Mouse (Mus musculus) megakaryocyte-erythroid progenitor cell, adult 5-6 weeks (primary cell): ENCODE measurements around the gene Abhd16a. TPM values are rescaled to one million over a fixed set of nuclear protein-coding genes. Genes with fewer than 3 reads are reported as not detected.
A peak's percentile ranks its signal among the peaks of the same experiment; 100 is the strongest.

Experiments
- ATAC-seq: replicated peaks from 2 replicates; pipeline ENCODE4 v1.8.0; 2016; ENCODE audit warnings: mild to moderate bottlenecking, inconsistent platforms; ENCODE audit not compliant: severe bottlenecking, poor library complexity, low FRiP score, low TSS enrichment
- total RNA-seq, 2 experiments: library from RNA; stranded (forward) in 1 of 2; stranded (reverse) in 1 of 2; fragments of 200-1000, 215-1000 nt in 1 of 2; fragments of >200 nt in 1 of 2; fragmentation: Nextera tagmentation in 1 of 2; gene quantifications; 2 replicates each; pipeline ENCODE4 v1.2.3; 2014 to 2017

Gene Abhd16a
- total RNA-seq, 2 experiments from 2014 or later = 46.7 to 76.7 TPM

GRCm38 (mm10) chr17:35080710-35081109 lies 8.4 kb upstream of the Abhd16a start:
- ATAC-seq = no peak

DNA sequence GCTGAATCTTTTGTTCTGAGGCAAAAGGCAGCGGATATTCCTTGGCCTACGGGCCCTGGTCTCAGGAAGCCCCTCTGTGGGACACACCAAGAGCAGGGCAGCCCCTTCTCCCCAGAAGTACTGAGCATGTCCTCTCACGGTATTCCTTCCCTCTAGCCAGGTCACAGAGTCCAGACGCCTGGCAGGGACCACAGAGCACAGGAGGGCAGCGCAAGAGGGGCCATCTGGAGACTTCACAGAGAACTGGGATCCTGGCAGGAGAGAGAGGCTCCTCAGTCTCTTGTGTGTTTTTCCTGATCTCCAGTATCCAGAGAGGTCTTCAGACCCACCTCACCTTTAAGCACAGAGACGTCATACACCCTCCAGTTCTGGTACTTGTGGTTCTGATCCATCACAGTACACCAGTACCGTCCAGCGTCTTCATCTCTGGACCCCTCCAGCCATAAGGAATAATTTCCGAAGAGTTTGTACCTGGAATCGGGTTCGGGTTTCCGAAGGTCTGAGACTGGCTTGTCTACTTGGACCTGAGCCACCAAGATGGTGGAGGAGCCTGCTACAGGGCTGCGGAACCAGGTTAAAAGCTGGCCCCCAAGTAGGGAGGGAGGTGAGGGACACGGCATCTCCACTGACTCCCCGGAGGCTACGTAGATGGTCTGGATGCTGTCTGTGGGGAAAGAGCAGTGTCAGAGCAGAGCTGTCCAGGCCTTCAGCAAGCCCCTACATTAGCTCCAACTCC lies 6.1 kb upstream of the Abhd16a start:
- ATAC-seq = no peak

- no peak for ATAC-seq
Measured at GRCm38 (mm10) chr17:35083929-35084497, 5.0 kb upstream of the Abhd16a start.

- no peak for ATAC-seq
Measured at GRCm38 (mm10) chr17:35085208-35085865, 3.7 kb upstream of the Abhd16a start, which contains the start of gene Ly6g6f. TSS of gene Ly6g6f (minus strand) at chr17:35085610.

DNA sequence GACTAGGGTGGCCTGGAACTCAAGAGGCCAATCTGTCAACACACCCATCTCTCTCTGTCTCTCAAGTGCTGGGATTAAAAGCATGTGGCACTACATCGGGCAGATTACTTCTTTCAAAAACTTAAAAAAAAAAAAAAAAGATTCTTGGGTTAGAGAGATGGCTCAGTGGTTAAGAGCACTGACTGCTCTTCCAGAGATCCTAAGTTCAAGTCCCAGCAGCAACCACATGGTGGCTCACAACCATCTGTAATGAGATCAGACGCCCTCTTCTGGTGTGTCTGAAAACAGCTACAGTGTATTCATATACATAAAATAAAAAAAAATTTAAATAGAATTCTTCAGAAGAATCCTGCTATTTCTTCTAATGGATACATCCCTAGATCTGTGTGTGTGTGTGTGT lies 912 bp upstream of the Abhd16a start:
- ATAC-seq = no peak

DNA sequence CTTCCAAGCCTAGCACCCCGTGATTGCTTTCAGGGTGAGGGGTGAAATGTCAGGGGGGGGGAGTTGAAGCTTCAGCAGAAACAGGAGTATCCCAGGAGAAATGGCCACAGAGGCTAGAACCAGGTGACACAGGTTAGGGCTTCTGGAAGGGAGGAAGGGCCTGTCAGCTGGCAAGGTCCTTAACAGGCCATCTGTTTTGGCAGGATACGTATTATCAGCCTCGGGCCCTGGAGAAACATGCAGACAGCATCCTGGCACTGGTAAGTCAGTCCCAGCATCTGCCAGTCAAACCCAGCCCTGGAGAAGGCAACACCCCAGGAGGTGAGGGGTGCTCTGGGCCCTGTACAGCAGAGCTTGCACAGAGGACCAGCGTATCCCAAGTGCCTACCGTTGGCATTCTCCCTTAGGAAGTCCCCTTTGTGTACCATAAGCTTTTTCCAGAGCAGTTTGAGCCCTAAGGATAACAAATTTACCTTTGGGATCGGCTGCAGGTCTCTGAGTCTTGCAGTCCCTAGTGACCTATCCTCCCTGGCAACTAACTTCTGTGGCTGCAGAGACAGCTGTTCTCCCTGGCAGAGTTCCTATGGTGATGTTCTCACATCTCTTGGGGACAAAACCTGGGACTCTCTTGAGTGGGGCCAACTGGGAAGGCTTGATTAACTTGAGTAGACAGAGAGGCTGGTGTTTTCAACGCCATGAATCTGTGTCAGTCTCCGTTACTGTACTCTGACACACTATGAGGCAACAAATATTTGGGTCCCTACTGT lies 1.3 kb downstream of the Abhd16a start:
- peak; percentile 84 for ATAC-seq

DNA sequence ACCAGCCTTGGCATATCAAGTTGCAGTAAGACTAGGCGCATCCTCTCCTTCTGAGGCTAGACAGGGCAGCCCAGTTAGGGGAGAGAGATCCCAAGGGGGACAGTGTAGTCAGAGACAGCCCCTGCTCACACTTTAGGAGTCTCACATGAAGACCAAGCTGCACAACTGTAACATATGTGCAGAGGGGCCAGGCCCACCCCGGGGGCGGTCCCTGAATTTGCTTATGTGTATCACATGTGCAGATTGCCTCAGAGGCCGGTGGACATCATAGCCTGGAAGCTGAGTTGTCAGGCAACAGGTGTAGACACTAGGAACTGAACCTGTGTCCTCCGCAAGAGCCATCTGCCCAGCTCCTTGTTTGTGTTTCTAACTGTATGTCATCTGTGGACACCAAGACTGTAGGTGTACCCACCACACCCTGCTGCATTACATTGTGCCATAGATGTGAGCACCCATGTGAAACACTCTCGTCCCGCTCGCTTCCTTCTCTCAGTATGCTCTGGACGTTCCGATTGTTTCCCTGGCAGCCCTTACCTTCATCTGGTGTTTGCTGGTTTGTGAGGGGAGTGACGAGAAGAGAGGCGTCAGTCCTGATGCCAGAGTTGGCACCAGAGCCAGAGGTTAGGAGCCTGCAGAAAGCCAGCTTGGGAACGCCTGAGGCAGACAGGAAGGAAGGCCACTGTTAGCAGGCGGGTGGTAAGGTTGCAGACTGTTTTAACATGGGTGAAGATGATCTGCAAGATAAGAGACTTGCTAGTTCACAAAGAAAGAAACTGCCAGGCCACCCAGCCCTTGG lies 3.5 kb downstream of the Abhd16a start:
- ATAC-seq = no peak

DNA sequence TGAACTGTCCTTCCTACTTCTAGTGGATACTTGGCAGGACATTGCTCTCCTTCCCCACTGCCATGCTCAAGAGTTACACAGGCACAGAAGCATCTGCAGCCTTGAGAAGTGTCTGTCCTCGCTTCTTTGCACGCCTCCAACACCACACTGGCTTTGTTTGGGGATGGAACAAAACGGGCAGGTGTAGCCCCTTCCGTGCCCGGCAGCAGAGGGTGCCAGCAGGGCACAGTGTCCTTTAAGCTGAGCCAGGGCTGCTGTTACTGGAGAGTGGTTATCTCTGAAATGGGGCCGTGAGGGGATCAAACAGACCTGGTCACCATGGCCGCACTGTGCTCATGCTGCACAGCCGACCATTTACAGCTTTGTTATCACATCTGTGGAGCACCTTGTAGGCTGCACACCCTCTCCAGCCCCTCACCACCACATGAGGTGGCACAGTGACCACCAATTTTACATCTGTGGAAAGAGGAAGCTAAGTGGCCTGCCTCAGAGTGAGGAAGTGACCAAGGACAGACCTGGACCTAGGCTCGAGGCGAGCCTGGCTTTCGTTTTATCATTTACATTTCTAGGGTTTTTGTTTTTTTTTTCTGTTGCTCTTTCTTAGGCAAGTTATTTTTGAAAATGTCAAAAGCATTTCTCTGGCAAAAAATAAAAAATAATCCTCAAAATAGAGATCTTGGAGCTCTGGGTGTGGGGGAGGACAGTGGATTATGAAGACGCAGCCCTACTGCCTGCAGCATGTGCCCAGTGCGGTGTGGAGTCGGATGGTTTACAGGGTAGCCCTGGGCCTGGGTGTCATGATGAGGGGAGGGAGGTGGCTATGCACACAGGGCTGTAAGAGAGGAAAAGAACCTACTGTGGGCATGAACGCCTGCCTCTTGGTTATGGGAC lies 5.7 kb downstream of the Abhd16a start:
- ATAC-seq = no peak

DNA sequence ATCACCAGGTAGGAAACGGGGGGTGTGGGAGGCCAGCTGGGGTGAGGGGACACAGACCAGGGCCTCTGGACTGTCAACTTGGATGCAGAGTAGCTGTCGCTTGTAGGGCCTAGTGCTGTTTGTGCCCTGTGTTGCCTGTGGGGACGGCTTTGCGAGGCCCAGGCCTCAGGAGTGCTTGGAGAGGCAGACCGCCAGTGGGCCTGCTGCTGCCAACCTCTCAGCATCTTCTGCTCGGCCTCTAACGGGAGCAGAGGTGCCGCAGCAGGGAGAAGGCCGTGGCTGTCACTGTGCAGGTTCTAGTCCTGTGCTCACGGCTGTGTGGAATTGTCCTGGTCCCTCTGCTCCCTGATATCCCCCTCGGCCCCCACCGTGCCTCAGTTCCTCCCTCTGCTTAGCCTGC lies 7.5 kb downstream of the Abhd16a start:
- ATAC-seq = no peak

- ATAC-seq = no peak
Measured at GRCm38 (mm10) chr17:35097164-35097655, 8.1 kb downstream of the Abhd16a start.

- ATAC-seq = no peak
Measured at GRCm38 (mm10) chr17:35100196-35100765, 11.2 kb downstream of the Abhd16a start.

- no peak for ATAC-seq
Measured at GRCm38 (mm10) chr17:35101161-35101560, 12.1 kb downstream of the Abhd16a start.

- ATAC-seq = no peak
Measured at GRCm38 (mm10) chr17:35102299-35102698, 13.2 kb downstream of the Abhd16a start.

DNA sequence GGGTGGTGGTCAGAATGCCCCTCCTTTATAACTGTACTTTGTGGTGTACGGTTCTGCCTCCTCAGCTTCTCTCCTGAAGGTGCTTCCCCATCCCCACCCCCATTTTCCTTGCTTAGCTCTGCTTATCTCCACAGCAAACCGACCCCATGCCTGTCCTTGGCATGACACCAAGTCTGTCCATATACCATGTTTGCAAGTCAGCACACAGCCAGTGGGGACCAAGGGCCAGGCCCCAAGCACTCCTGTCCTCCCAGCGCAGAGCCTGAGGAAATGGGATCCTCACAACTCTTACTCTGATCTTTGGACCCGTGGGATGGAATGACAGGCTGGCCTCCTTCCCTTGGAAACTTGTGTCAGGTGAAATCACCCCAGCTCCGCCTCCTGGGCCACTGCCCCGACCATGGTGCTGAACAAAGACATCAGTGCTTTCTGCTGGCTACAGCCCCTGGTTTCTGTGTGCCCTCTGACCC lies 14.2 kb downstream of the Abhd16a start:
- peak; percentile 29 for ATAC-seq

GRCm38 (mm10) chr17:35104079-35104478 lies 15.0 kb downstream of the Abhd16a start:
- ATAC-seq = no peak

DNA sequence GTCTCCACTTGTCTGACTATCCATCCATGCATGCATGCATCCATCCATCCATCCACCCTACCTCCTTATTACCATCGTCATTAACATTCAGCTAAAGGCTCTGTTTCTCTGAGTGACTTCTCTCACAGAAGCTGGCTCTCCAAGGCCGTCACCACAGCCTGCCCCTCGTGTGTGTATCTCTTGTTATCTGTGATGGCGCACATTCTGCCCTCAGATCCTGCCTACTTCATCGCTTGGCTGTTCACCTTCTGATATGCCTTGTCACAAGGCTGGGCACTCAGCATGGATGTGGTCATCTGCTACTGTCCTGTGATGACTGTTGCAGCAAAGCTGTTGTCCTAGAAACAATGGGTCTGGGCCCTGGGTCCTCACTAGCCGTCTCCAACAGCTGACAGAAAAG lies 15.7 kb downstream of the Abhd16a start:
- ATAC-seq = peak; percentile 87

DNA sequence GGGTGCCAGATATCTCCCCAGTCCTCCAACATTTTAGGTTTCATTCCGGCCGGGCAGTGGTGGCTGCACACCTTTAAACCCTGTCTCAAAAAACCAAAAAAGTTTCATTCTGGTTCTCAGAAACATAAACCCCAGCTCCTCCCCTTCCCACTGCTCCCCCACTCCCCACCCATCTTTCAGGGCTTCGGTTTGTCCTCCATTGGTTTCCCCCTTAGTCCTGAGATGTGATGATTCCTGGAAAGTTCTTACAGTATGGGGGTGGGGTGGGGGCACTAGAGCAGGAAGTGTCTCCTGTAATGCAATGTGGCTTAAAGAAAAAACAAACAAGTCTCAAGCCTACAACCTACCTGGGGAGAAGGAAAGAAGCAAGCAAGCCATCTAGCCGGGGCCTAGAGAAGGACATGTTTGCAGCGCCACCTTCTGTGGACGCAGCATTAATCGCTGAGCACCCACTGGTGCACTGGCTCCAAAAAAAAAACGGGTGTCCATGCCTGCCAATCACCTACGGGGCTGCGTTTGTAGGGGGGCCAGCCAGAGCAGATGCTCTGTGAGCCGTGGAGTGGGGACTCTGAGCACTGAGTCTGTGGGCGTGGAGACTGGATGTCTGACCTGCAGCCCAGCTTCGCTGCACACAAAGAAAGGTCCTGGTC lies 16.8 kb downstream of the Abhd16a start:
- ATAC-seq = peak; percentile 12; the same call in 1 of the 2 replicates
